ENCODE assay signal across 8 mouse cellular contexts in genomic region chr8:120046258-120047020, GRCm38 (mm10). TPM values are rescaled to one million over a fixed set of nuclear protein-coding genes. Genes with fewer than 3 reads are reported as not detected.
DNase-seq lines count a peak whose midpoint lies in the region; ATAC-seq lines count a peak whose summit lies in the region.

No protein-coding gene starts in this region.

- no peak overlapping the region for H3K9ac ChIP-seq in intestine, embryonic 14.5 days (ENCODE audit: low read length)

- 60% methylated on average over 14 of the region's 14 CpGs for WGBS in intestine, embryonic 14.5 days

- peaks cover 5% of the 10 kb centered on the region; the same call in 1 of the 2 replicates for H3K36me3 ChIP-seq in intestine, embryonic 14.5 days (ENCODE audit: control insufficient read depth, insufficient read depth, low read length)

- H3K4me3 ChIP-seq in intestine, embryonic 14.5 days (ENCODE audit: low read depth, low read length): no peak overlapping the region

- DNase-seq in adrenal gland, adult 18-20 months (ENCODE audit: low spot score in 2 of 2): peak; percentile 57 to 69
- DNase-seq in cerebellum, adult 11-12 months: peak; percentile 94
- DNase-seq in frontal cortex, postnatal 25 days (ENCODE audit: low spot score in 2 of 2): peak; percentile 56 to 66
- DNase-seq in intestine, embryonic 14.5 days (ENCODE audit: low spot score): no peak
- peak; percentile 79 to 90 for DNase-seq in left cerebral cortex, adult 18-20 months (ENCODE audit: low spot score in 2 of 2)
- peak; percentile 86 for DNase-seq in ovary, adult 18-20 months (ENCODE audit: low spot score)
- DNase-seq in yolk sac, embryonic 10.5 days (ENCODE audit: low spot score): peak; percentile 23
- no peak for DNase-seq in thymus, postnatal 4 days

- peaks cover 4% of the 10 kb centered on the region; the same call in 1 of the 2 replicates for H3K4me1 ChIP-seq in intestine, embryonic 14.5 days (replicated peaks; ENCODE audit: control insufficient read depth, insufficient read depth, low read length)

- ATAC-seq in intestine, embryonic 14.5 days (replicated peaks; ENCODE audit: low FRiP score, low TSS enrichment, low read depth): 0 out of 2 replicates have a peak, but pooled peaks have one; percentile 47

- no peaks in the 10 kb centered on the region for H3K27me3 ChIP-seq in intestine, embryonic 14.5 days (replicated peaks; ENCODE audit: control insufficient read depth, insufficient read depth, low read length)

- H3K9me3 ChIP-seq in intestine, embryonic 14.5 days (ENCODE audit: control insufficient read depth, low read length): no peaks in the 10 kb centered on the region

- H3K4me2 ChIP-seq in intestine, embryonic 14.5 days (ENCODE audit: low read length): no peak overlapping the region

- peak overlapping the region; percentile 58 for H3K27ac ChIP-seq in intestine, embryonic 14.5 days (ENCODE audit: low read depth)

RNA-seq across cellular contexts. Expression of gene Crispld2, which starts 54.2 kb away (rescaled TPM):
- total RNA-seq in adrenal gland, adult 18-20 months (2021): 10 to 100 TPM in 1 of 2 experiments, 1 to 10 TPM in 1; 9.5 to 12.8 TPM
- polyA plus RNA-seq in intestine, embryonic 14.5 days (2014; fragmentation: Nextera tagmentation; extraction: Ambion mirVana): 18.0 and 22.0 TPM in 2 replicates
- 1 to 10 TPM; 2.1 to 2.7 TPM for total RNA-seq in left cerebral cortex, adult 18-20 months (2021)

RNA-seq across cellular contexts. Expression of gene Zdhhc7, which starts 54.8 kb away (rescaled TPM):
- total RNA-seq in adrenal gland, adult 18-20 months (2021): 10 to 100 TPM; 39.5 to 57.7 TPM
- polyA plus RNA-seq in intestine, embryonic 14.5 days (2014; fragmentation: Nextera tagmentation; extraction: Ambion mirVana): 28.8 and 30.6 TPM in 2 replicates
- total RNA-seq in left cerebral cortex, adult 18-20 months (2021): 10 to 100 TPM; 37.3 to 37.9 TPM

Comparison
In these comparisons a context has a peak if more than half of its experiments do, and no peak if none do; other contexts are left out.
1. DNase-seq: peak in adrenal gland, adult 18-20 months (2 of 2), cerebellum, adult 11-12 months (single experiment), frontal cortex, postnatal 25 days (2 of 2), left cerebral cortex, adult 18-20 months (2 of 2), ovary, adult 18-20 months (single experiment) and yolk sac, embryonic 10.5 days (single experiment); none in intestine, embryonic 14.5 days (single experiment) and thymus, postnatal 4 days (single experiment).